Mouse (Mus musculus) CH12.LX (cell line): ENCODE data around the gene Patj. TPM values are rescaled to one million over a fixed set of nuclear protein-coding genes. Genes with fewer than 3 reads are reported as not detected.

Source experiments
- DNase-seq: peaks from one replicate; pipeline ENCODE4 v3.0.0-alpha.2; 2013; ENCODE audit errors: extremely low read depth
- H3K27ac ChIP-seq: 2 replicates; pipeline ENCODE4 v1.5.1; 2012; ENCODE audit warnings: low read depth, mild to moderate bottlenecking, control low read depth, moderate library complexity; ENCODE audit not compliant: insufficient read depth
- H3K27me3 ChIP-seq: replicated peaks from 2 replicates; pipeline ENCODE3; 2012; ENCODE audit warnings: inconsistent platforms
- H3K36me3 ChIP-seq, 2 experiments: replicated peaks in 1 of 2; 2 replicates each; pipeline versions ENCODE3 to v1.6.1; 2012; ENCODE audit warnings: inconsistent platforms in 1 of 2, low read length in 1 of 2, mild to moderate bottlenecking in 1 of 2, mixed read lengths in 1 of 2, moderate library complexity in 1 of 2; ENCODE audit not compliant: control insufficient read depth in 1 of 2, insufficient read depth in 1 of 2
- H3K4me1 ChIP-seq, 2 experiments: 2 replicates each; pipeline ENCODE4 v1.6.1; 2012; ENCODE audit warnings: inconsistent platforms in 1 of 2, moderate library complexity in 1 of 2; ENCODE audit not compliant: insufficient read depth in 2 of 2, control insufficient read depth in 1 of 2
- H3K4me2 ChIP-seq: 2 replicates; pipeline ENCODE4 v1.6.1; 2012; ENCODE audit warnings: low read depth, mild to moderate bottlenecking, control low read depth; ENCODE audit not compliant: poor library complexity, insufficient read depth, severe bottlenecking
- H3K4me3 ChIP-seq, 3 experiments: fragments of 150-350 bp in 1 of 3; sonication (generic) in 1 of 3; replicated peaks in 1 of 3; 2 replicates each; pipeline versions ENCODE3 to v1.5.1; 2011 to 2012; ENCODE audit warnings: low read depth in 2 of 3, low read length in 2 of 3, mild to moderate bottlenecking in 2 of 3, moderate library complexity in 2 of 3, control low read depth in 1 of 3, improper control_type of control experiment in 1 of 3, inconsistent platforms in 1 of 3, mixed read lengths in 1 of 3; ENCODE audit not compliant: poor library complexity in 1 of 3
- H3K79me2 ChIP-seq: replicated peaks from 2 replicates; pipeline ENCODE4 v1.6.1; 2012; ENCODE audit warnings: mild to moderate bottlenecking, moderate library complexity; ENCODE audit not compliant: control insufficient read depth, poor library complexity, insufficient read depth, severe bottlenecking; ENCODE audit errors: extremely low read depth
- H3K9ac ChIP-seq: 2 replicates; pipeline ENCODE4 v1.6.1; 2012; ENCODE audit warnings: low read depth, mild to moderate bottlenecking, control low read depth, moderate library complexity; ENCODE audit not compliant: insufficient read depth
- H3K9me3 ChIP-seq: replicated peaks from 2 replicates; pipeline ENCODE3; 2012; ENCODE audit warnings: low read length, inconsistent platforms, mixed read lengths
- CHD2 ChIP-seq: IDR thresholded peaks from 2 replicates; pipeline ENCODE4 v1.6.1; 2011; ENCODE audit warnings: low read length, improper control_type of control experiment
- E2F4 ChIP-seq: IDR thresholded peaks from 2 replicates; pipeline ENCODE4 v1.6.1; 2011; ENCODE audit warnings: low read depth, low read length, improper control_type of control experiment; ENCODE audit not compliant: insufficient replicate concordance
- ETS1 ChIP-seq: conservative IDR thresholded peaks from 2 replicates; pipeline ENCODE4 v1.6.1; 2012; ENCODE audit warnings: low read depth, mild to moderate bottlenecking, inconsistent platforms, low read length, improper control_type of control experiment, moderate library complexity
- GABPA ChIP-seq: IDR thresholded peaks from 2 replicates; pipeline ENCODE4 v1.6.1; 2012; ENCODE audit warnings: low read depth, low read length, improper control_type of control experiment, inconsistent platforms; ENCODE audit not compliant: insufficient replicate concordance
- HCFC1 ChIP-seq: IDR thresholded peaks from 2 replicates; pipeline ENCODE4 v1.6.1; 2012; ENCODE audit warnings: low read depth, mild to moderate bottlenecking, inconsistent platforms, low read length, improper control_type of control experiment
- MAX ChIP-seq: IDR thresholded peaks from 2 replicates; pipeline ENCODE4 v1.6.1; 2011; ENCODE audit warnings: low read length, improper control_type of control experiment
- MAZ ChIP-seq: IDR thresholded peaks from 2 replicates; pipeline ENCODE4 v1.6.1; 2012; ENCODE audit warnings: low read depth, mild to moderate bottlenecking, inconsistent platforms, low read length, improper control_type of control experiment, moderate library complexity
- MXI1 ChIP-seq: IDR thresholded peaks from 2 replicates; pipeline ENCODE4 v1.6.1; 2011; ENCODE audit warnings: mild to moderate bottlenecking, low read depth, low read length, improper control_type of control experiment
- MYC ChIP-seq: IDR thresholded peaks from 2 replicates; pipeline ENCODE4 v1.6.1; 2011; ENCODE audit warnings: low read depth, mild to moderate bottlenecking, improper control_type of control experiment, low read length
- RCOR1 ChIP-seq: conservative IDR thresholded peaks from 2 replicates; pipeline ENCODE4 v1.6.1; 2012; ENCODE audit warnings: low read depth, mild to moderate bottlenecking, inconsistent platforms, low read length, improper control_type of control experiment
- SIN3A ChIP-seq: IDR thresholded peaks from 2 replicates; pipeline ENCODE4 v1.6.1; 2012; ENCODE audit warnings: low read length, improper control_type of control experiment, inconsistent platforms
- SMC3 ChIP-seq: IDR thresholded peaks from 2 replicates; pipeline ENCODE4 v1.6.1; 2011; ENCODE audit warnings: low read depth, low read length, improper control_type of control experiment
- UBTF ChIP-seq: IDR thresholded peaks from 2 replicates; pipeline ENCODE4 v1.6.1; 2012; ENCODE audit warnings: low read depth, mild to moderate bottlenecking, inconsistent platforms, low read length, improper control_type of control experiment, moderate library complexity
- USF1 ChIP-seq: IDR thresholded peaks from 2 replicates; pipeline ENCODE4 v1.6.1; 2014; ENCODE audit warnings: low read depth, mild to moderate bottlenecking, inconsistent platforms, low read length, improper control_type of control experiment
- ZC3H11A ChIP-seq: IDR thresholded peaks from 2 replicates; pipeline ENCODE4 v1.6.1; 2012; ENCODE audit warnings: low read depth, mild to moderate bottlenecking, inconsistent platforms, low read length, improper control_type of control experiment
- ZKSCAN1 ChIP-seq: IDR thresholded peaks from 2 replicates; pipeline ENCODE4 v1.6.1; 2012; ENCODE audit warnings: low read depth, inconsistent platforms, low read length, improper control_type of control experiment, borderline replicate concordance
- dilution Hi-C: fragments of 300-500 bp; cut with MboI; formaldehyde crosslinking; loops from 2 replicates; pipeline ENCODE4 v1.14.3; 2020; ENCODE audit warnings: low sequenced_read_pairs; ENCODE audit not compliant: extremely low pct_unique_long_range_greater_than_20kb, extremely low pct_ligation_motif_present
- in situ Hi-C: fragments of 300-500 bp; cut with MboI; formaldehyde crosslinking; loops from 3 replicates; pipeline ENCODE4 v1.14.3; 2019; ENCODE audit warnings: low sequenced_read_pairs, low pct_ligation_motif_present, low pct_unique_long_range_greater_than_20kb, mixed read lengths
- polyA plus RNA-seq: library from polyadenylated mRNA; unstranded; fragments of >175 nt; gene quantifications from 2 replicates; pipeline ENCODE4 v1.2.1, GENCODE M21; 2012; ENCODE audit warnings: low read depth; ENCODE audit not compliant: insufficient read length
- total RNA-seq, 2 experiments: library from RNA; depleted of rRNA; stranded (reverse); fragments of 300-350 nt in 1 of 2; fragments of >200 nt in 1 of 2; gene quantifications; 2 replicates each; pipeline ENCODE4 v1.2.3; 2012 to 2014

The Patj gene
- total and polyA plus RNA-seq, 3 experiments: 1.2 to 6.1 (median 2.0) TPM

DNA sequence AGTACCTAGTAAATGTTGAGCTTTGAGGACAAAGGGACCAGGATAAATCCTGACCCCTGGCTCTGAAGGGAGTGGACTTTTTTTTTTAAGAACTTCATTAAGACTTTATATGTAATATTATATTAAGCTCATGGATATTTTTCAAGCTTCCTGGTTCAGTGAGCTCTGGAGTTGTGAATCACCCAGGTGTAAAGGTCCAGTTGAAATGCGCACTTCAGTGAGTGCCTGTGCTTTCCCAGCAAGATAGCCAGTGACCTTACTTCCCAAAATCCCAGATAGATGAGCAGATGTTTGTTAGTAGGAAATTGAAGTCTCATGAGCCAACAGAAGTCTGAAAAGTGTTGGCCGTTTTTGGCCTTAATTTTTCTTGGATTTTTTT lies 6.0 kb downstream of the Patj start:
- Histone ChIP-seq H3K4me3 (no peak overlapping the region), H3K4me2 (no peak overlapping the region), H3K9me3 (no peaks in the 10 kb centered on the region), H3K9ac (no peak overlapping the region), H3K27ac (no peak overlapping the region), H3K36me3 (no peaks in the 10 kb centered on the region), H3K27me3 (no peaks in the 10 kb centered on the region), H3K79me2 (no peaks in the 10 kb centered on the region), H3K4me1 (no peaks in the 10 kb centered on the region)
- dilution Hi-C loops (no loop called here), in situ Hi-C loops (no loop called here)
- no peak for DNase-seq
- TF ChIP-seq HCFC1 (no peak), MAX (no peak), MAZ (no peak), ZKSCAN1 (no peak), RCOR1 (no peak)

DNA sequence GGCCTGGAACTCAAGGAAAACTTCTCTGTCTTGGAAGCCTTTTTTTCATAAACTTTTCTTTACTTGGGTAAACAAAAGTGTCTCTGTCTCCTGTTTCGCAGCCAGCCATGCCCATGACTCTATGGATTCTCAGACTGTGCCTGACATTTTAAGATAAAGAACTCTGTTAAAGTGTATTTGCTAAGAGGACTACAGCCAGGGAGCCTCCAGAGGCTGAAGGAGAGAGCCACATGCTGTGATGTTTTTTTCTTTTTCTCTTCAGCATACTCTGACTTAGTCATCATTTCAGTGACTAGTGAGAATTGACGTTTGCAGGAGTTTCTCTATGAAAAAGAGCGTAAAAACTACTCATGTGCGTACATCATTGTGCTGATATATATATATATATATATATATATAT lies 7.9 kb downstream of the Patj start:
- no peak overlapping the region for H3K9ac ChIP-seq
- H3K79me2 ChIP-seq: no peaks in the 10 kb centered on the region
- DNase-seq: no peak
- peaks cover 0 to 3% of the 10 kb centered on the region in 2 experiments; a peak in 1 of 4 replicates for H3K4me1 ChIP-seq
- no peak overlapping the region for H3K4me2 ChIP-seq
- H3K9me3 ChIP-seq: no peaks in the 10 kb centered on the region
- in situ Hi-C loops: no loop called here
- H3K36me3 ChIP-seq: no peaks in the 10 kb centered on the region
- dilution Hi-C loops: no loop called here
- no peak overlapping the region for H3K4me3 ChIP-seq
- no peak for TF ChIP-seq ZC3H11A
- TF ChIP-seq SIN3A: no peak
- TF ChIP-seq E2F4: no peak
- no peak for TF ChIP-seq GABPA
- TF ChIP-seq MYC: no peak
- TF ChIP-seq SMC3: no peak
- no peak for TF ChIP-seq UBTF
- no peak for TF ChIP-seq ETS1
- TF ChIP-seq MXI1: no peak
- TF ChIP-seq CHD2: no peak
- TF ChIP-seq MAZ: no peak
- TF ChIP-seq, all 38 proteins: peak for 0
- Histone ChIP-seq H3K27ac (no peak overlapping the region), H3K27me3 (no peaks in the 10 kb centered on the region)

GRCm38 (mm10) chr4:98404412-98404811 lies 8.8 kb downstream of the Patj start:
- no peak overlapping the region for H3K9ac ChIP-seq
- TF ChIP-seq GABPA (no peak), ETS1 (no peak), MXI1 (no peak), HCFC1 (no peak), USF1 (no peak)
- H3K27ac ChIP-seq: no peak overlapping the region
- dilution Hi-C loops (no loop called here), in situ Hi-C loops (no loop called here)
- no peak overlapping the region for H3K4me2 ChIP-seq
- H3K79me2 ChIP-seq: no peaks in the 10 kb centered on the region
- H3K9me3 ChIP-seq: no peaks in the 10 kb centered on the region
- no peaks in the 10 kb centered on the region for H3K27me3 ChIP-seq
- H3K4me3 ChIP-seq: no peak overlapping the region
- no peak for DNase-seq
- H3K4me1 ChIP-seq: peaks cover 0 to 8% of the 10 kb centered on the region in 2 experiments; a peak in 2 of 4 replicates
- H3K36me3 ChIP-seq: no peaks in the 10 kb centered on the region
